Mouse (Mus musculus): ENCODE measurements around the gene Slc38a9.

GRCm38 (mm10) chr13:112733311-112733710, 72.8 kb downstream of the Slc38a9 start:
- TF ChIP-seq POLR2A (IDR thresholded peaks at IDR 0.05; ENCODE audit: control insufficient read depth, low read depth, low read length) (no peak), CTCF (IDR thresholded peaks at IDR 0.05; ENCODE audit: control insufficient read depth, insufficient read depth, insufficient replicate concordance, low read depth, low read length) (no peak)

Measured in testis, adult 2 months (tissue).